Mouse (Mus musculus) liver, embryonic 11.5 days (tissue): ENCODE data around the gene Vgf. TPM values are rescaled to one million over a fixed set of nuclear protein-coding genes. Genes with fewer than 3 reads are reported as not detected.

Experiments
- ATAC-seq: fragments of 200-750 bp; cut with Nextera tagmentation; replicated peaks from 2 replicates; pipeline ENCODE4 v1.8.0; 2017; ENCODE audit warnings: moderate number of reproducible peaks, mild to moderate bottlenecking, moderate TSS enrichment, moderate library complexity; ENCODE audit not compliant: low FRiP score
- DNase-seq: peaks from one replicate; pipeline ENCODE4 v3.0.0-alpha.2; 2017; ENCODE audit warnings: low spot score
- H3K27ac ChIP-seq: fragments of 300-500 bp; sonication (generic); 2 replicates; pipeline ENCODE4 v1.5.1; 2014; ENCODE audit warnings: mild to moderate bottlenecking, low read depth, low read length, control low read depth
- H3K27me3 ChIP-seq: fragments of 300-500 bp; sonication (generic); replicated peaks from 2 replicates; pipeline ENCODE4 v1.6.1; 2014; ENCODE audit warnings: low read length, mixed read lengths; ENCODE audit not compliant: control insufficient read depth, insufficient read depth
- H3K36me3 ChIP-seq: fragments of 300-500 bp; sonication (generic); 2 replicates; pipeline ENCODE4 v1.6.1; 2014; ENCODE audit warnings: mild to moderate bottlenecking, low read length, moderate library complexity, mixed read lengths; ENCODE audit not compliant: control insufficient read depth, insufficient read depth
- H3K4me1 ChIP-seq: fragments of 300-500 bp; sonication (generic); replicated peaks from 2 replicates; pipeline ENCODE4 v1.6.1; 2014; ENCODE audit warnings: low read length, mixed read lengths; ENCODE audit not compliant: control insufficient read depth, insufficient read depth
- H3K4me2 ChIP-seq: fragments of 300-500 bp; sonication (generic); 2 replicates; pipeline ENCODE4 v1.6.1; 2014; ENCODE audit warnings: mild to moderate bottlenecking, control low read depth, moderate library complexity
- H3K4me3 ChIP-seq: fragments of 300-500 bp; sonication (generic); 2 replicates; pipeline ENCODE4 v1.5.1; 2014; ENCODE audit warnings: low read depth, low read length, control low read depth
- H3K9ac ChIP-seq: fragments of 300-500 bp; sonication (generic); 2 replicates; pipeline ENCODE4 v1.6.1; 2014; ENCODE audit warnings: low read depth, low read length, control low read depth
- H3K9me3 ChIP-seq: fragments of 300-500 bp; sonication (generic); 2 replicates; pipeline ENCODE4 v1.6.1; 2016; ENCODE audit warnings: low read length, inconsistent platforms, mixed read lengths; ENCODE audit not compliant: control insufficient read depth
- WGBS: fragments of 180-500 bp; shearing (Covaris S2); extraction: QIAGEN DNeasy Blood & Tissue Kit; methylation state at CpG from one replicate; pipeline ENCODE4 v1.1.7; 2014; 5-methylcytosine and 5-hydroxymethylcytosine counted together
- polyA plus RNA-seq: library from polyadenylated mRNA; unstranded; fragments of >200 nt; fragmentation: Nextera tagmentation; extraction: Ambion mirVana; gene quantifications from 2 replicates; pipeline ENCODE4 v1.2.1, GENCODE M21; 2014

Gene Vgf
- polyA plus RNA-seq, 1 experiment from 2014 or later, result 0.07 TPM

DNA sequence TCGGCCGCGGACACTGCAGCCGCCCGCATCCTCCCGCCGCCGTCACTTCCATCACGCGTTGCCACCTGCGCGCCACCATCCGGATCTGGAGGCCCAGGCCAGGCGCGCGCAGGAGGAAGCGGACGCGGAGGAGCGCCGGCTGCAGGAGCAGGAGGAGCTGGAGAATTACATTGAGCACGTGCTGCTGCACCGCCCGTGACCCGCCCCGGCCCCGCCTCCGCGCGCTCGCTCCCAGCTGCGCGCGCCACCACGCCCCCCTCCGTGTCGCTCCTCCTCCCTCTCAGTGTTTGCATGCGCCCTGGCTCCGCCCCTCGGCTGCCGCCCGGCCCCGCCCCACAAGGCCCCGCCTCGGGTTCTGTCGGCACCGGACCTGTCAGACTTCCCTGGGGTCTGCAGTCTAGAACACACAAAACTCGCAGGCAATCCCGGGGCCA, 6.5 kb downstream of the Vgf start:
- peak overlapping the region; percentile 56 for H3K4me3 ChIP-seq
- ATAC-seq (peak; percentile 86), DNase-seq (peak; percentile 95)
- H3K4me2 ChIP-seq, result peak overlapping the region; percentile 98
- H3K9ac ChIP-seq, result peak overlapping the region; percentile 59; the same call in 1 of the 2 replicates
- under 1% methylated on average over 48 of the region's 49 CpGs for WGBS
- H3K9me3 ChIP-seq, result no peaks in the 10 kb centered on the region
- H3K4me1 ChIP-seq, result peaks cover 23% of the 10 kb centered on the region
- no peak overlapping the region for H3K27ac ChIP-seq
- H3K27me3 ChIP-seq, result peaks cover 51% of the 10 kb centered on the region
- peaks cover 4% of the 10 kb centered on the region; the same call in 1 of the 2 replicates for H3K36me3 ChIP-seq

- 84% methylated on average over 13 of the region's 13 CpGs for WGBS
- H3K36me3 ChIP-seq, result peaks cover 22% of the 10 kb centered on the region; the same call in 1 of the 2 replicates
- no peak overlapping the region for H3K9ac ChIP-seq
- H3K9me3 ChIP-seq, result no peaks in the 10 kb centered on the region
- H3K27me3 ChIP-seq, result peaks cover 15% of the 10 kb centered on the region
- DNase-seq (no peak), ATAC-seq (no peak)
- no peak overlapping the region for H3K4me3 ChIP-seq
- H3K4me1 ChIP-seq, result peaks cover 15% of the 10 kb centered on the region
- H3K27ac ChIP-seq, result no peak overlapping the region
- H3K4me2 ChIP-seq, result no peak overlapping the region
These were observed 10.0 kb downstream of the Vgf start for GRCm38 (mm10) chr5:137036211-137036610.

GRCm38 (mm10) chr5:137039453-137039852, 13.3 kb downstream of the Vgf start:
- Histone ChIP-seq H3K4me3 (no peak overlapping the region), H3K27me3 (no peaks in the 10 kb centered on the region), H3K4me1 (no peaks in the 10 kb centered on the region; the same call in 1 of the 2 replicates), H3K4me2 (no peak overlapping the region), H3K36me3 (peaks cover 26% of the 10 kb centered on the region; the same call in 1 of the 2 replicates), H3K9me3 (no peaks in the 10 kb centered on the region), H3K9ac (no peak overlapping the region), H3K27ac (no peak overlapping the region)
- DNase-seq (no peak), ATAC-seq (no peak)
- 91% methylated on average over 10 of the region's 10 CpGs for WGBS

DNA sequence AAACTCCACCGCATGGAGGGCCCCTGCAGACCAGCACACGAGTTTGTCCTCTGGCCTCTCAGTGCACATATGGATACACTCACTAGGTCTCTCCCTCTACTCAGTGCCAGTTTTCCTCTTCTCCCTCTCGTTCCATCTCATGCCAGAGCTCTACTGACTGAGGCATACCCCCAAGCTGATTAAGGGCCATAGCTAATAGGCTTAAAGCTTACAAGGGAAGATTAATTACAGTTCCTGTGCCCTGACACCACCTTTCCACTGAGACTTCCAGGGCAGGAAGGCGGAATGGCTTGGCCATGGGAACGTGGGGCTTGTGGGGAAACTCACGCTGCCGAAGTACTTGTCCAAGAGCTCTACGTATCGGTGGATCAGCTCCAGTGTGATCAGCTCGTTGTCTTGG, 15.2 kb downstream of the Vgf start:
- Histone ChIP-seq H3K36me3 (peaks cover 26% of the 10 kb centered on the region; the same call in 1 of the 2 replicates), H3K4me2 (no peak overlapping the region), H3K4me1 (peaks cover 6% of the 10 kb centered on the region), H3K27ac (no peak overlapping the region), H3K9me3 (no peaks in the 10 kb centered on the region), H3K4me3 (no peak overlapping the region), H3K27me3 (no peaks in the 10 kb centered on the region), H3K9ac (no peak overlapping the region)
- WGBS, result 90% methylated on average over 10 of the region's 10 CpGs
- ATAC-seq (no peak), DNase-seq (no peak)

GRCm38 (mm10) chr5:137043997-137044396, 17.8 kb downstream of the Vgf start:
- Histone ChIP-seq H3K4me1 (peaks cover 6% of the 10 kb centered on the region), H3K36me3 (peaks cover 10% of the 10 kb centered on the region; the same call in 1 of the 2 replicates), H3K9me3 (no peaks in the 10 kb centered on the region), H3K27ac (no peak overlapping the region), H3K9ac (no peak overlapping the region), H3K27me3 (no peaks in the 10 kb centered on the region), H3K4me2 (no peak overlapping the region), H3K4me3 (no peak overlapping the region)
- ATAC-seq (no peak), DNase-seq (no peak)
- 94% methylated on average over 7 of the region's 7 CpGs for WGBS

GRCm38 (mm10) chr5:137045402-137046323, 19.5 kb downstream of the Vgf start, which contains the start of gene Ap1s1:
TSS of gene Ap1s1 (minus strand) at chr5:137046135.
- Histone ChIP-seq H3K4me1 (peaks cover 6% of the 10 kb centered on the region), H3K36me3 (peaks cover 7% of the 10 kb centered on the region; the same call in 1 of the 2 replicates), H3K27me3 (no peaks in the 10 kb centered on the region), H3K9me3 (no peaks in the 10 kb centered on the region), H3K4me2 (peak within 1 kb of the TSS; percentile 93), H3K9ac (peak within 1 kb of the TSS; percentile 77), H3K27ac (peak within 1 kb of the TSS; percentile 63; the same call in 1 of the 2 replicates), H3K4me3 (peak within 1 kb of the TSS; percentile 90)
- ATAC-seq (peak; percentile 89), DNase-seq (peak; percentile 99)
- 1% methylated on average over 48 of the region's 48 CpGs for WGBS

GRCm38 (mm10) chr5:137046324-137046718, 20.1 kb downstream of the Vgf start:
- no peak overlapping the region for H3K9ac ChIP-seq
- DNase-seq, result no peak

GRCm38 (mm10) chr5:137046991-137047390, 20.8 kb downstream of the Vgf start:
- no peak overlapping the region for H3K27ac ChIP-seq
- H3K4me3 ChIP-seq, result no peak overlapping the region
- H3K4me2 ChIP-seq, result no peak overlapping the region
- no peak for ATAC-seq
- H3K36me3 ChIP-seq, result peaks cover 4% of the 10 kb centered on the region; the same call in 1 of the 2 replicates
- H3K9me3 ChIP-seq, result no peaks in the 10 kb centered on the region
- H3K27me3 ChIP-seq, result no peaks in the 10 kb centered on the region
- H3K9ac ChIP-seq, result no peak overlapping the region
- no peak for DNase-seq
- H3K4me1 ChIP-seq, result peaks cover 6% of the 10 kb centered on the region

More at GRCm38 (mm10) chr5:137046324-137046718, 20.1 kb downstream of the Vgf start:
- Histone ChIP-seq H3K4me3 (peak overlapping the region; percentile 90), H3K4me2 (peak overlapping the region; percentile 93), H3K36me3 (peaks cover 5% of the 10 kb centered on the region; the same call in 1 of the 2 replicates), H3K27me3 (no peaks in the 10 kb centered on the region), H3K27ac (no peak overlapping the region), H3K4me1 (peaks cover 6% of the 10 kb centered on the region), H3K9me3 (no peaks in the 10 kb centered on the region)
- peak; percentile 8; the same call in 1 of the 2 replicates for ATAC-seq
- WGBS, result 24% methylated on average over 5 of the region's 5 CpGs
